Mouse (Mus musculus): ENCODE measurements around the gene Hyal2.

DNA sequence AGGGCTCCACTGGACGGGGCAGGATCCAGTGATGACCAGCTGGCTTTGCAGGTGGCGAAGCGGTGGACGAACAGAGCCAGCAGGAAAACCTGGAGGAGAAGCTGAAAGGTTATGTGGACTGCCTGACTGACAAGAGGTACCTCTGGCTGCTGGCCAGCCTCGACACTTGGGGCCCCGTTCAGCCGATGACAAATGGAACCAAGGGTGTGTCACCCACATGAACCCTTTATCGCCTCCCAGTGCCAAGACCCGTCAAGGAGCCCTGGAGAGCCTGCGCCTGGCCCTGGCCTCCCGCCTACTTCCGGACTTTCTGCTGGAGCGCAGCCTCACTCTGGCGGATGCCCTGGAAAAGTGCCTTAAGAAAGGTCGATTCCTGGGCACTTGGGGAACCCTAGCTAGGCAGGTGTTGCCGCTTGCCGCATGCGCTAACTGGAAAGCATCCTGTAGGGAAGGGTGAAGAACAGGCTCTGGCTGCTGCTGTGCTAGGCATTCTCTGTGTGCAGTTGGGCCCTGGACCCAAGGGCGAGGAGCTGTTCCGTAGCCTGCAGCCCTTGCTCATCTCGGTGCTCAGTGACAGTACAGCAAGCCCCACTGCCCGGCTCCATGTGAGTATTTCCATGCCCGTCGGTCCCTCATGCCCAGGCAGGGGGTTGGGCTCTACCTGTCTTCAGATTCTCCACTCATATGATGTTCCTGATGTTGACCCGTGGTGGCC is 22.5 kb downstream of the Hyal2 start:
- TF ChIP-seq POLR2A (IDR thresholded peaks at IDR 0.05; ENCODE audit: borderline replicate concordance, control insufficient read depth, low read depth, low read length), result no peak
- no peak for TF ChIP-seq CTCF (IDR thresholded peaks at IDR 0.05; ENCODE audit: control insufficient read depth, insufficient read depth, low read length)
